Mouse (Mus musculus) midbrain, embryonic 12.5 days (tissue): ENCODE data around the gene Rpl23. TPM values are rescaled to one million over a fixed set of nuclear protein-coding genes. Genes with fewer than 3 reads are reported as not detected.

Experiments
- ATAC-seq: fragments of 200-750 bp; cut with Nextera tagmentation; 2 replicates; pipeline ENCODE4 v1.8.0; 2017; ENCODE audit warnings: low read depth, moderate TSS enrichment, moderate library complexity; ENCODE audit not compliant: low FRiP score
- H3K27ac ChIP-seq: fragments of 300-500 bp; sonication (generic); replicated peaks from 2 replicates; pipeline ENCODE4 v1.5.1; 2016; ENCODE audit warnings: mild to moderate bottlenecking
- H3K27me3 ChIP-seq: fragments of 300-500 bp; sonication (generic); 2 replicates; pipeline ENCODE4 v1.6.1; 2016; ENCODE audit warnings: mild to moderate bottlenecking
- H3K36me3 ChIP-seq: fragments of 300-500 bp; sonication (generic); 2 replicates; pipeline ENCODE4 v1.6.1; 2016
- H3K4me1 ChIP-seq: fragments of 300-500 bp; sonication (generic); 2 replicates; pipeline ENCODE4 v1.6.1; 2016
- H3K4me2 ChIP-seq: fragments of 300-500 bp; sonication (generic); replicated peaks from 2 replicates; pipeline ENCODE4 v1.6.1; 2016; ENCODE audit warnings: mild to moderate bottlenecking, moderate library complexity
- H3K4me3 ChIP-seq: fragments of 300-500 bp; sonication (generic); 2 replicates; pipeline ENCODE4 v1.5.1; 2016; ENCODE audit warnings: mild to moderate bottlenecking
- H3K9ac ChIP-seq: fragments of 300-500 bp; sonication (generic); replicated peaks from 2 replicates; pipeline ENCODE4 v1.6.1; 2016; ENCODE audit warnings: mild to moderate bottlenecking, moderate library complexity
- H3K9me3 ChIP-seq: fragments of 300-500 bp; sonication (generic); 2 replicates; pipeline ENCODE4 v1.6.1; 2016; ENCODE audit warnings: mild to moderate bottlenecking
- WGBS: fragments of 180-500 bp; shearing (Covaris S2); methylation state at CpG from one replicate; pipeline ENCODE4 v1.1.7; 2016; 5-methylcytosine and 5-hydroxymethylcytosine counted together
- polyA plus RNA-seq: library from polyadenylated mRNA; unstranded; fragments of >200 nt; fragmentation: Nextera tagmentation; extraction: Ambion mirVana; gene quantifications from 2 replicates; pipeline ENCODE4 v1.2.1, GENCODE M21; 2016

Gene Rpl23
- polyA plus RNA-seq, 1 experiment from 2014 or later: 370 TPM

DNA sequence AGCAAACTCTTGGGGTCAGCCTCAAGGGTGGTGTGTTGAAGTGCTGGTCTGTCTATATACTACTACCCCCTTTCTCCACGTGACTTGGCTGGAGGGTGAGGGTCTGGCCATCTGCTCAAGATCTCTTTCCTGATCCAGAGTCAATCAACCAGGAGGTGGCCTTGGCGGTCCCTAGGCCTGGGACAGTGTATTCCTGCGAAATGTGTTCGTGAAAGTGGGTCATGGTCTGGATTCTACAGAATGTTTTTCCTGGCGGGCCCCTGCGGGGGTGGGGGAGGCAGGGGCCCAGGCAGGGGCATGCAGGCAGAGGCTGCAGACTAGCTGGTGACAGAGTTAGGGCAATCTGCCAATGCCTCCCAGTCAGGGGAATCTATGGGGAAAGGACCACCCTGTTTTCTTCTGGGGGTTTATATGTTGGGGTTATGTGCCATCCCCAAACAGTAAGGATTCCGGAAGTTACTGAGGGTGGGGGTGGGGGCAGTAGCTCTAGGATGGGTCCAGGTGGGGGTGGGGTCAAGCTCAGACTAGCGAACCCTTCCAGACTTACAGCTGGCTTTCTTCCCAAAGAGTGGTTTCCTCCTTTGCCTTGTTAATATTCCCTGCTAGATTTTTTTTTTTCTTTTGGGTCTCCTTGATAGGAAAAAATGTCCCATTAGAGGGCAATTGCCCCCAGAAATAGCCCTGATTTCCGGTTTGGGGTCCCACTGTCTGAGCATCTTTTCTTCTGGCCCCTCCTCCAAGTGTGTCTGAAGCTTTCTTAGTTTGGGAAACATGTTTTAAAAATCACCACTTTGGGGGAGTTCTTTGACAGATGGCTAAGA, 22.8 kb upstream of the Rpl23 start:
- Histone ChIP-seq H3K27me3 (no peaks in the 10 kb centered on the region), H3K27ac (peak overlapping the region; percentile 74), H3K9ac (peak overlapping the region; percentile 7; the same call in 1 of the 2 replicates), H3K4me3 (no peak overlapping the region), H3K36me3 (peaks cover 23% of the 10 kb centered on the region), H3K4me2 (peak overlapping the region; percentile 36; the same call in 1 of the 2 replicates), H3K9me3 (no peaks in the 10 kb centered on the region), H3K4me1 (peaks cover 76% of the 10 kb centered on the region)
- no peak for ATAC-seq
- 42% methylated on average over 9 of the region's 9 CpGs for WGBS

DNA sequence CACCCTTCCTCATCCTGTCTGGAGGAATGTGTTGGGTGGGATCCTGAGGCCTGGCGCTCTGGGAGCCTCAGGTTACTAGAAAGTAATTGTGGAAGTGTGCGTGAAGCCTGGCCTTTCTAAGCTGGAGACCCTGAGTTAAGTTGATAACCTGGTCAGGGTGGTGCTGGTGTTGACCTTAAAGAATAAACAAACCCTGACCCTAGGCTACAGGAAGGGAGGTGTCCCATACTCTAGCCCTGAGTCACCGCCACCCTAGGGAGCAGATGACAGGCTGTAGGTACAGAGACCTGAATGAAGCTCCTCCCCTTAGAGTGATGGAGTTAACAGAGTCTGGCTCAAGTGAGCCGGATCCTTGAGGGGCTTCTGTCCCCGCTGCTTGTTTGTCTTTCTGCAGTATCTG, 21.6 kb upstream of the Rpl23 start:
- Histone ChIP-seq H3K36me3 (peaks cover 14% of the 10 kb centered on the region), H3K9ac (no peak overlapping the region), H3K4me3 (no peak overlapping the region), H3K4me1 (peaks cover 67% of the 10 kb centered on the region), H3K4me2 (no peak overlapping the region), H3K27me3 (no peaks in the 10 kb centered on the region), H3K9me3 (no peaks in the 10 kb centered on the region), H3K27ac (no peak overlapping the region)
- WGBS: 88% methylated on average over 5 of the region's 5 CpGs
- no peak for ATAC-seq

DNA sequence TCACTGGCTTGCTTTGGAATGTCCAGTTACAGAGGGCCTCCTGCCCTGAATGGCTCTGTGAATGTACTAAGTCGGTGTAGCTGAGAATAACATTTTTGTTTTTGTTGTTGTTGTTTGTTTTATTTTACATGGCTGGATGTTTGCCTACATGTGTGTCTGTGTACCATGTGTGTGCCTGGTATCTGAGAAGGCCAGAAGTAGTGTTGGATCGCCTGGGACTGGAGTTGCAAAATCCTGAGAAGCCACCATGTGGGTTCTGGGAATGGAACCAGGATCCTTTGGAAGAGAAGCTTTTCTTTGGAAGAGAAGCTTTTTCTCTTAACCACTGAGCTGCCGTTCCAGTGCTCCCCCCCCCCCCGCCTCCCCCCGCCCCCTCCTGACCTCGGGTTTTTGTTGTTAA, 20.3 kb upstream of the Rpl23 start:
- H3K4me1 ChIP-seq: peaks cover 54% of the 10 kb centered on the region
- no peak overlapping the region for H3K9ac ChIP-seq
- H3K4me3 ChIP-seq: 0 out of 2 replicates have a peak overlapping the region, but pooled peaks have one; percentile 87
- H3K36me3 ChIP-seq: peaks cover 7% of the 10 kb centered on the region; the same call in 1 of the 2 replicates
- peak overlapping the region; percentile 79; the same call in 1 of the 2 replicates for H3K4me2 ChIP-seq
- WGBS: 39% methylated on average over 6 of the region's 6 CpGs
- no peak for ATAC-seq
- no peaks in the 10 kb centered on the region for H3K9me3 ChIP-seq
- no peaks in the 10 kb centered on the region for H3K27me3 ChIP-seq
- no peak overlapping the region for H3K27ac ChIP-seq

DNA sequence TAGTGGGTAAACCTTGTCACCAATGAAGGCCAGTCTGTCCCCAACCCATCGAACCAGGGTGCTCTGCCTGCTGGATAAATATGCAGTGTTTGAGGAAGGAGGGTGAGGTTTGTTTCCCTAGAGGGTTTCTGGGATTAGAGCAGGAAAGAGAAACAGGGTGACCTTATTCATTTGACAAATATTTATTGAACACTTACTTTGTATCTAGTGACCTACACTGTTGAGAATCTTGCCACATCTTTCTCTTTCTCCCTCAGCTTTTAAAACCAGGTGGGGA, 19.9 kb upstream of the Rpl23 start:
- peaks cover 52% of the 10 kb centered on the region for H3K4me1 ChIP-seq
- 47% methylated on average over 1 of the region's 1 CpGs for WGBS
- ATAC-seq: no peak

DNA sequence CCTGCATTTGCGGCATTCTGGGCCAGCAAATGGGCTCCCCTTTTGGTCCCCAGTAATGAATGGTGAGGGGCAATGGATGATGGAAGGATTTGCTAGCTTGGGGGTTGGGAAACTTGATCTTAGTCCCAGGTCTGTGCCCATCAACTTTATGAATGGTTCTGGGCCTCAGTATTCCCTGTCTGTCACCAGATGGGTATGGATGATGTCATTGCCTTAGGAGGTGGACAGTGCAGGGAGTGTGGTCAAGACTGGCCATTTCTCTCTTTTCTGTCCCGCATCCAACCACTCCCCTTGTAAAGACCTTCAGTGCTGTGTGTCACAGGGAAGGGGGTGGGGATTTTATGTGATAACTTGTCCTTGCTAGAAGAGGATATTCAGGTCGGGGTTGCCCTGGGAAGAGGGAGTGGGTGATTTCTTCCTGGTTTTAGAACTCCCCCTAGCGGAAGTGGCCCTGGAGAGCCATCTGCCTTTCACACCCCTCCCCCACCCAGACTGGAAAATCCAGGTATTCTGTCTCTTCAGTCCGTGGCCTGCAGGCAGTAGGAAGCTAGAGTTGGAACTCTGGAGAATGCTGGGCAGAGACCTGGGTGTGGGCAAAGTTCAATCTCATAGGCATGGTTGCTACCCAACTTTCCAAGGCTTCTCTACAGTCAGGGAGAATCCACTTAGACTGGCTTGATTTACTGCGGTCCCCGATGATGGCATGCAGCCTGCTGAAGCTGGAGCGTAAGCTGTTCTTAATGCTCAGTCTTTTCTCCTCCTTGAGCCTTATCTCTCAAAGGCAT, 19.4 kb upstream of the Rpl23 start:
- no peaks in the 10 kb centered on the region for H3K9me3 ChIP-seq
- 32% methylated on average over 8 of the region's 8 CpGs for WGBS
- H3K27me3 ChIP-seq: no peaks in the 10 kb centered on the region
- H3K9ac ChIP-seq: peak overlapping the region; percentile 84; the same call in 1 of the 2 replicates
- H3K27ac ChIP-seq: peak overlapping the region; percentile 7; the same call in 1 of the 2 replicates
- peak overlapping the region; percentile 87 for H3K4me3 ChIP-seq
- no peaks in the 10 kb centered on the region for H3K36me3 ChIP-seq
- peak overlapping the region; percentile 79 for H3K4me2 ChIP-seq
- ATAC-seq: no peak
- peaks cover 47% of the 10 kb centered on the region for H3K4me1 ChIP-seq

More for the DNA sequence above, 19.9 kb upstream of the Rpl23 start:
- Histone ChIP-seq H3K36me3 (peaks cover 5% of the 10 kb centered on the region; the same call in 1 of the 2 replicates), H3K9ac (no peak overlapping the region), H3K4me3 (peak overlapping the region; percentile 87), H3K27me3 (no peaks in the 10 kb centered on the region), H3K9me3 (no peaks in the 10 kb centered on the region), H3K4me2 (peak overlapping the region; percentile 79), H3K27ac (no peak overlapping the region)

DNA sequence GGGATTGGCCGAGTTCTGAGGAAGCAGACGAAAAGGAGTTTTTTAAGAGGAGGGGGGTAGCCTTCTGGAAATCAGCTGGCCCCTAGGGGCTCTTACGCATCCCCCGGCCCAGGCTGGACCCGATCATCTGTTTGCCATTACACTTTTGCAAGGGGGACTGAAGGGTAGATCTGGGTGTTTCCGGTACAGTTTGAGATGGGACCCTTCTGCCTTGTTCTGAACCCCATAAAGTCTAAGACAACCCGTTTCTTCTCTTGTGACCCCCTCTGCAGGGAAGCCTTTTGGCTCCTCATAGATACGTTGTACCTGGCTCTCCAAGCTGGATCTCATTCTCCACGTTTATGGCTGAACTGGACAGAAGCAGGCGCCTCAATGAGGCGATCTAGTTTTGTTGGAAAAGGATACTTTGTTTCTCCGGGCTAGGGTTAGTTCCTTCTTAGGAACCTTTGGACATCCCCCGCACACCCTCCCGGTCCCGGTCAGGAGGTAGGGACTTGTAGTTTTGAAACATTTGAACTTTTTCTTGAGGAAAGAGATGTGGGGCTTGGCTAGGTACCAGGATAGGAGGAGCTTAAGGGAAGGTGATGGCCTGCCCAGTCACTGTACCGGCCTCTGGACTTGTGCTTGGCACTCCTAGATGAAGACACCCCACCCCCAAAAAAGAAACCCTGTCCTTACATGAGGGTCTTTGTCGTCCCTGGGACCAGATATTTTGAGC, 18.6 kb upstream of the Rpl23 start:
- no peaks in the 10 kb centered on the region for H3K27me3 ChIP-seq
- peak overlapping the region; percentile 87 for H3K4me3 ChIP-seq
- WGBS: 8% methylated on average over 17 of the region's 17 CpGs
- no peaks in the 10 kb centered on the region for H3K9me3 ChIP-seq
- peak overlapping the region; percentile 84 for H3K9ac ChIP-seq
- peaks cover 40% of the 10 kb centered on the region for H3K4me1 ChIP-seq
- H3K36me3 ChIP-seq: no peaks in the 10 kb centered on the region
- ATAC-seq: no peak
- H3K27ac ChIP-seq: peak overlapping the region; percentile 90
- peak overlapping the region; percentile 79 for H3K4me2 ChIP-seq

DNA sequence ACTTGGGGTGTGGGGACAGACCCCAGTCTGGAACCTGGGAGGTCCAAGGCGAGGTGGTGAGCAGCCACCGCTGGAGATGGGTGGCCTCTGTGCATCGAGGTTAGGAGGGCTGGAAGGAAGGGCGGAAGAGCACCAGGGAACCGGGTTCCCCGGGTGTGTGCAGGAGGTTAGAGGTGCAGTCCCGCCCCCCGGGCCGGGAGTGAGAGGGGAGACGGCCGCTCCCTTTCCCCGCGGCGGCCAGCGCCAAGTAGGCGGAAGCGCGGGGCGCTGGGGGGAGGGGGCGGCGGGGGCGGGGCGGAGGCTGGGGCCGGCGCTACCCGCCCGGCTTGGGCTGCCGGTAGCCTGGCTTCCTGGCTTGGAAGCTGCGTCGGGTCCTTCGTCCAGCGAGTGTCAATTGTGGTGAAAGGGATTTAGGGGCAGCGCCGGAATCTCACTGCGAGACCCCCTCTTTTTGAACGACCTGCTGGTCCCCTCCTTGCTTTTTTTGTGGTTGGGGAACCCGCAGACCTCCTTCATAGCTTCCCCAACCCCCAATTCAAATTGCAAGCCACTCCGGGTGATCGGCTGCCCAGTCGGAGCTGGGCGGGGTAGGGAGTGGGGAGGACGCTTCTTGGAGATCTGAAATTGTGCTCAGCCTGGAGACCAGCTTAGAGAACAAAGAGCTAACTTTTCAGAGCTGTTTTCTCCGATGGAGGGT, 17.9 kb upstream of the Rpl23 start:
- Histone ChIP-seq H3K9me3 (no peaks in the 10 kb centered on the region), H3K36me3 (no peaks in the 10 kb centered on the region), H3K27me3 (no peaks in the 10 kb centered on the region), H3K4me2 (peak overlapping the region; percentile 79), H3K4me3 (peak overlapping the region; percentile 87), H3K4me1 (peaks cover 33% of the 10 kb centered on the region), H3K27ac (peak overlapping the region; percentile 90), H3K9ac (peak overlapping the region; percentile 84)
- ATAC-seq: peak; percentile 64
- under 1% methylated on average over 23 of the region's 43 CpGs for WGBS

DNA sequence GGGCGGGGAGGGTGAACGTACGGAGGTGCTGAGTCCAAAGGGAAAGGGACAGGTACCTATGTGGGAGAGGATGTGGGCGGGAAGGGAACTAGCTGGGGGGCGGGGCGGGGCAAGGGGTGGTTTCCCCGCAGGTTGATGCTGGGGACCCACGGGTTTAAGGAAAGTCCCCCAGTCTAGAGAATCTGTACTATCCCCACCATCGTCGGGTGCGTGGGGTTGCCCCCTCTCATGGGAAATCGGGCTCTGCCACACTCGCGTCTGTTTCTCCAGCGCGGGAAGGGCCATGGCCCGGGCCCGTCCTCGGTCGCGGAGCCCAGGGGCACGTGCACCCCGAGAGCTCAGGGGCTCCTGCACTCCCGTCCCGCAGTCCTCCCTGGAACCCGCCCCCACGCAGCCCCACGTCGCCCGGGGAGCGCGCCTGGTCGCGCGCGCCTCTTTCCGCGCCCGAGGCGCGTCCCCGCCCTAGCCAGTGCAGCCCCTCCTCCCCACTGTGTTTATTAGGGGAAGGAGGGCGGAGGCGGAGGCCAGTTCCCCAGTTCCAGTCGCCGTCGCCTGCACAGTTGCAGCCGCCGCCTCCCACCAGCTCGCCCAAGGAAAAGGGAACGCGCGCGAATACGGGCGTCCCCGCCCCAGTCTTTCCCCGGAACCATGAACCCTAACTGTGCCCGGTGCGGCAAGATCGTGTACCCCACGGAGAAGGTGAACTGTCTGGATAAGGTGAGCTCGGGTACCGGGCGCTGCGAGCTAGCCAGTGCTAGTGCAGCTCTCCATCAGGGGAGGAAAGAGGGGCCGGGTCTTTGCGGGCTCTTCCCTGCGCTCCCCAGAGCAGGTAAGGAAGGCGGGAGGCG, 17.1 kb upstream of the Rpl23 start:
- H3K4me1 ChIP-seq: peaks cover 25% of the 10 kb centered on the region

DNA sequence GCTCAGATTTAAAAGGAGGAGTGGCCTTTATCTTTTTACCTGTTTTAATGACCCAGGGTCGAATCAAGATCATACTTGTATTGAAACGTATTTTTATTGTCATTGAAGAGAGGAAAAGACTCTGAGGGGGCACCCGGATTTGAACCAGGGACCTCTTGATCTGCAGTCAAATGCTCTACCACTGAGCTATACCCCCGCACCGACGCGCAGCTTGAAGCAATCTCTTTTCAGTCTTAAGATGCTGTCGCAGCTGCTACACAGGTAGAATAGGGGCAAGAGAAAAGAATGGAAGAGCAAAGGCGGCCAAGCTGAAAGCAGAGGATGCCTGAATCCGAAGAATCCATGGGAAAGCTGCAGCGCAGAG, 16.5 kb upstream of the Rpl23 start, which contains the start of gene Lasp1:
Lasp1 (plus strand) TSS at position 219 of the 364 bp plus-strand sequence.
- H3K9ac ChIP-seq: peak within 1 kb of the TSS; percentile 84
- H3K27me3 ChIP-seq: no peaks in the 10 kb centered on the region
- no peaks in the 10 kb centered on the region for H3K9me3 ChIP-seq
- H3K4me2 ChIP-seq: peak within 1 kb of the TSS; percentile 79
- WGBS: under 1% methylated on average over 11 of the region's 11 CpGs
- ATAC-seq: peak; percentile 57
- H3K4me1 ChIP-seq: peaks cover 19% of the 10 kb centered on the region
- no peaks in the 10 kb centered on the region for H3K36me3 ChIP-seq
- peak within 1 kb of the TSS; percentile 90 for H3K27ac ChIP-seq
- H3K4me3 ChIP-seq: peak within 1 kb of the TSS; percentile 87

More for the DNA sequence above, 17.1 kb upstream of the Rpl23 start:
- peak overlapping the region; percentile 90 for H3K27ac ChIP-seq
- no peaks in the 10 kb centered on the region for H3K27me3 ChIP-seq
- H3K36me3 ChIP-seq: no peaks in the 10 kb centered on the region
- peak overlapping the region; percentile 84 for H3K9ac ChIP-seq
- WGBS: under 1% methylated on average over 67 of the region's 71 CpGs
- H3K4me2 ChIP-seq: peak overlapping the region; percentile 79
- peak; percentile 75 for ATAC-seq
- H3K4me3 ChIP-seq: peak overlapping the region; percentile 87
- no peaks in the 10 kb centered on the region for H3K9me3 ChIP-seq

DNA sequence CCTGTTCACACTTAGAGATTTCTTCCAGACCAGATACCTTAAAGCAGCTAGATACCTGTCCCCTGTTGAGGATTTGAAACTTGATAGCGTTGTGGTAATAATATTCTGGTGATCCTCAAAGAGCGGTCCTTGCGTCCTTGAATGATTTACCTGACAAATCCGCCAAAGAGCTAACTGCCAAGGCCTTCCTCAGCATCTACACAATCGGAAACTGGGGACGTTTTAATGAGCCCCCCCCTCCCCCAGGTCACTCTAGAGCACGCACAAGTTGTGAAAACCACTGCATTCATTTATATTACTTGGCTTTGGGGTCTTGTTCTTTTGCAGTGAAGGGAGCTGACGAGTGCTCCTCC, 15.8 kb upstream of the Rpl23 start:
- H3K9me3 ChIP-seq: no peaks in the 10 kb centered on the region
- H3K4me1 ChIP-seq: peaks cover 19% of the 10 kb centered on the region
- no peak overlapping the region for H3K27ac ChIP-seq
- no peaks in the 10 kb centered on the region for H3K27me3 ChIP-seq
- no peak overlapping the region for H3K9ac ChIP-seq
- ATAC-seq: no peak
- peak overlapping the region; percentile 14 for H3K4me3 ChIP-seq
- H3K36me3 ChIP-seq: no peaks in the 10 kb centered on the region
- 0 out of 2 replicates have a peak overlapping the region, but pooled peaks have one; percentile 79 for H3K4me2 ChIP-seq
- 33% methylated on average over 8 of the region's 8 CpGs for WGBS
